Comparison of ENCODE assay signal across 17 mouse cellular contexts in genomic region chr13:109448121-109448520, GRCm38 (mm10).
DNase-seq lines count a peak whose midpoint lies in the region; ATAC-seq and TF ChIP-seq lines count a peak whose summit lies in the region.
"Had no signal": no experiment of that assay in that cellular context is flagged by ENCODE, and none has a peak within 500 bp of the region (broad histone marks: within the 10 kb centered on the region; RNA-seq: fewer than 3 reads in every experiment).

No protein-coding gene starts in this region.

- no peak overlapping the region for H3K4me2 ChIP-seq in intestine, postnatal 0 days (replicated peaks; ENCODE audit: low read depth)
- H3K4me2 ChIP-seq in intestine, embryonic 15.5 days (replicated peaks): no peak overlapping the region
- no peak overlapping the region for H3K4me2 ChIP-seq in liver, postnatal 0 days (ENCODE audit: low read depth, low read length)
- H3K4me2 ChIP-seq: embryonic facial prominence, embryonic 12.5 days; forebrain, embryonic 12.5 days; heart, embryonic 13.5 days had no signal

- no peak for TF ChIP-seq CTCF in intestine, postnatal 0 days (IDR thresholded peaks at IDR 0.05; ENCODE audit: low read depth)
- no peak for TF ChIP-seq CTCF in liver, adult 2 months (IDR thresholded peaks at IDR 0.05; ENCODE audit: low read depth, low read length)
- TF ChIP-seq CTCF in liver, postnatal 0 days (IDR thresholded peaks at IDR 0.05; ENCODE audit: low read depth): no peak
- TF ChIP-seq CTCF in heart, adult 2 months (IDR thresholded peaks at IDR 0.05): no peak

- H3K27me3 ChIP-seq in intestine, postnatal 0 days (replicated peaks; ENCODE audit: control insufficient read depth, insufficient read depth, low read length): no peaks in the 10 kb centered on the region
- no peaks in the 10 kb centered on the region for H3K27me3 ChIP-seq in intestine, embryonic 15.5 days (replicated peaks)
- H3K27me3 ChIP-seq in liver, adult 2 months (ENCODE audit: control insufficient read depth, insufficient read depth, low read length): no peaks in the 10 kb centered on the region
- no peaks in the 10 kb centered on the region for H3K27me3 ChIP-seq in liver, postnatal 0 days (ENCODE audit: insufficient read depth, low read length)
- H3K27me3 ChIP-seq in heart, adult 2 months (ENCODE audit: control insufficient read depth, insufficient read depth, low read length): no peaks in the 10 kb centered on the region
- H3K27me3 ChIP-seq: embryonic facial prominence, embryonic 12.5 days; forebrain, embryonic 12.5 days; heart, embryonic 13.5 days had no signal

- no peaks in the 10 kb centered on the region for H3K4me1 ChIP-seq in intestine, postnatal 0 days (replicated peaks; ENCODE audit: control insufficient read depth, insufficient read depth, low read length)
- no peaks in the 10 kb centered on the region for H3K4me1 ChIP-seq in intestine, embryonic 15.5 days (replicated peaks)
- peaks cover 2% of the 10 kb centered on the region; the same call in 1 of the 2 replicates for H3K4me1 ChIP-seq in liver, adult 2 months (ENCODE audit: control insufficient read depth, insufficient read depth, low read length)
- peaks cover 6% of the 10 kb centered on the region for H3K4me1 ChIP-seq in liver, postnatal 0 days (ENCODE audit: insufficient read depth)
- no peaks in the 10 kb centered on the region for H3K4me1 ChIP-seq in heart, adult 2 months (ENCODE audit: control insufficient read depth, insufficient read depth, low read length)
- H3K4me1 ChIP-seq: embryonic facial prominence, embryonic 12.5 days had no signal

- H3K9me3 ChIP-seq in intestine, postnatal 0 days (ENCODE audit: control insufficient read depth): no peaks in the 10 kb centered on the region
- no peaks in the 10 kb centered on the region for H3K9me3 ChIP-seq in intestine, embryonic 15.5 days
- no peaks in the 10 kb centered on the region for H3K9me3 ChIP-seq in liver, postnatal 0 days (ENCODE audit: low read length)
- H3K9me3 ChIP-seq: embryonic facial prominence, embryonic 12.5 days had no signal

- H3K9ac ChIP-seq in intestine, postnatal 0 days (ENCODE audit: low read depth, low read length): no peak overlapping the region
- no peak overlapping the region for H3K9ac ChIP-seq in intestine, embryonic 15.5 days
- H3K9ac ChIP-seq in liver, adult 2 months (ENCODE audit: low read depth, low read length): no peak overlapping the region
- no peak overlapping the region for H3K9ac ChIP-seq in liver, postnatal 0 days (replicated peaks)
- no peak overlapping the region for H3K9ac ChIP-seq in heart, adult 2 months (ENCODE audit: low read depth, low read length)
- H3K9ac ChIP-seq: embryonic facial prominence, embryonic 12.5 days; forebrain, embryonic 12.5 days; heart, embryonic 13.5 days had no signal

- intact Hi-C loops in heart, adult 2 months (cut with DNase I): no loop called here

- ATAC-seq in intestine, postnatal 0 days: 0 out of 2 replicates have a peak, but pooled peaks have one; percentile 13
- ATAC-seq in intestine, embryonic 15.5 days: no peak
- ATAC-seq in liver, postnatal 0 days: no peak
- ATAC-seq: forebrain, embryonic 16.5 days had no signal

- H3K36me3 ChIP-seq in intestine, postnatal 0 days (ENCODE audit: control insufficient read depth, insufficient read depth): no peaks in the 10 kb centered on the region
- H3K36me3 ChIP-seq in intestine, embryonic 15.5 days: no peaks in the 10 kb centered on the region
- no peaks in the 10 kb centered on the region for H3K36me3 ChIP-seq in liver, adult 2 months (ENCODE audit: control insufficient read depth, insufficient read depth, low read length)
- H3K36me3 ChIP-seq in liver, postnatal 0 days (replicated peaks; ENCODE audit: insufficient read depth, low read length): no peaks in the 10 kb centered on the region
- H3K36me3 ChIP-seq in heart, adult 2 months (ENCODE audit: control insufficient read depth, insufficient read depth, low read length): no peaks in the 10 kb centered on the region
- H3K36me3 ChIP-seq: embryonic facial prominence, embryonic 12.5 days; forebrain, embryonic 12.5 days; heart, embryonic 13.5 days had no signal

- TF ChIP-seq POLR2A in liver, adult 2 months (IDR thresholded peaks at IDR 0.05; ENCODE audit: extremely low read depth, insufficient read depth, low read length): no peak
- TF ChIP-seq POLR2A in heart, adult 2 months (IDR thresholded peaks at IDR 0.05; ENCODE audit: insufficient read depth, low read depth, low read length): no peak

- 68% methylated on average over 5 of the region's 5 CpGs for WGBS in intestine, postnatal 0 days
- 82% methylated on average over 5 of the region's 5 CpGs for WGBS in intestine, embryonic 15.5 days
- 40% methylated on average over 5 of the region's 5 CpGs for WGBS in liver, adult 2 months
- WGBS in liver, postnatal 0 days (ENCODE audit: insufficient replicate concordance): 64% methylated on average over 5 of the region's 5 CpGs
- 82% methylated on average over 5 of the region's 5 CpGs for WGBS in heart, adult 2 months

- H3K27ac ChIP-seq in intestine, postnatal 0 days (ENCODE audit: low read depth, low read length): no peak overlapping the region
- no peak overlapping the region for H3K27ac ChIP-seq in intestine, embryonic 15.5 days
- no peak overlapping the region for H3K27ac ChIP-seq in liver, adult 2 months (replicated peaks; ENCODE audit: insufficient read depth, low read depth, low read length)
- H3K27ac ChIP-seq in liver, postnatal 0 days (ENCODE audit: low read depth): no peak overlapping the region
- H3K27ac ChIP-seq in heart, adult 2 months: no peak overlapping the region
- H3K27ac ChIP-seq: embryonic facial prominence, embryonic 12.5 days; forebrain, embryonic 12.5 days; heart, embryonic 13.5 days had no signal

- H3K79me2 ChIP-seq in liver, adult 2 months (ENCODE audit: control insufficient read depth, insufficient read depth, low read length): no peaks in the 10 kb centered on the region
- H3K79me2 ChIP-seq in heart, adult 2 months (replicated peaks; ENCODE audit: control insufficient read depth, insufficient read depth, low read length): no peaks in the 10 kb centered on the region

- no peak for TF ChIP-seq EP300 in liver, postnatal 0 days (IDR thresholded peaks at IDR 0.05; ENCODE audit: low read depth)
- TF ChIP-seq EP300 in heart, adult 2 months (IDR thresholded peaks at IDR 0.05; ENCODE audit: insufficient read depth, low read depth, low read length): no peak

- no peak overlapping the region for H3K4me3 ChIP-seq in intestine, postnatal 0 days (ENCODE audit: low read depth, low read length)
- no peak overlapping the region for H3K4me3 ChIP-seq in intestine, embryonic 15.5 days (replicated peaks)
- no peak overlapping the region for H3K4me3 ChIP-seq in liver, adult 2 months (ENCODE audit: insufficient read depth, low read depth, low read length)
- H3K4me3 ChIP-seq in liver, postnatal 0 days (ENCODE audit: low read depth, low read length): no peak overlapping the region
- H3K4me3 ChIP-seq in heart, adult 2 months: no peak overlapping the region
- H3K4me3 ChIP-seq: embryonic facial prominence, embryonic 12.5 days; forebrain, embryonic 12.5 days; heart, embryonic 13.5 days had no signal

- peak; percentile 67 for DNase-seq in kidney, adult 9 months
- DNase-seq in kidney, postnatal 4 days: no peak
- DNase-seq in liver, adult 2 months (ENCODE audit: extremely low read depth, low read depth, low spot score): peak; percentile 5
- no peak for DNase-seq in liver, postnatal 0 days
- DNase-seq in heart, adult 2 months: no peak
- DNase-seq: adrenal gland, postnatal 10 days; cerebellum, adult 11-12 months; cerebellum, adult 9-10 months; cerebellum, postnatal 25 days; gastrocnemius, postnatal 25 days; heart, postnatal 36 days had no signal

Comparison
In these comparisons a context has a peak if more than half of its experiments do, and no peak if none do; other contexts are left out.
1. DNase-seq: peak in kidney, adult 9 months (single experiment) and liver, adult 2 months (single experiment); none in kidney, postnatal 4 days (0 of 2), liver, postnatal 0 days (single experiment) and heart, adult 2 months (0 of 2).